Mouse (Mus musculus) cerebellum, postnatal 14 days (tissue): Measurements from ENCODE around the gene Usp10.

ENCODE experiments used
- DNase-seq, 2 experiments: peaks; one replicate each; pipeline ENCODE4 v3.0.0; 2021; ENCODE audit warnings: mixed read lengths in 2 of 2

Usp10 gene

DNA sequence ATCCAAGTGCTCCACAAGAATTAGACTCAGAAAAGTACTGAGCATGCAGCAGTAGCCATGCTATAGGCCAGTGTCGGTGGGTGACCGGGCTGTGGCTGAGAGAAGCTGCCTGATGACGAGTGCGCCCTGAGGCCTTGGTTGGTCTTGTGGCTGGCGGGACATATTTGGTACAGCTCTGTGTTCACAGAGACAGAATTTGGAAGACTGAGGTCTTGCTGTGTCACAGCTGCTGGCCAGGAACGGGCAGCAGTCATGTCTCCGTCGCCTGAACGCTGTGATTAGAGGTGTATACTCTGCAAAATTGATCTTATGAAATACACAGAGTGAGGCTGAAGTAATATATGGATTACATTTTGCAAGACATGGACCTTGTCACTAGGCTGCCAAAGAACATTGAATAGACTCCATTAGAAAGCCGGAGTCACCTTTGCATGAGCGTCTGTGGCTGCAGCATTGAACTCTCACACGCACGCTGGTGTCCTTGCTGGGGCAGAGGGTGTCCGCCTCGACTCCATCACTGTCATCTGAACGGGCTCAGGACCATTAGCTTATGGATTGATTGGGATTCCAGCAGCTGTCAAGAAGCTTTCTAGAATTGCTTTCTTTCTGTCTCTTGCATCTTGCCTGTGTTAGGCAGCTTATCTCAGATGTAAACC lies 6.2 kb downstream of the Usp10 start:
- DNase-seq: no peak

GRCm38 (mm10) chr8:119917415-119917814 lies 7.3 kb downstream of the Usp10 start:
- DNase-seq: no peak

DNA sequence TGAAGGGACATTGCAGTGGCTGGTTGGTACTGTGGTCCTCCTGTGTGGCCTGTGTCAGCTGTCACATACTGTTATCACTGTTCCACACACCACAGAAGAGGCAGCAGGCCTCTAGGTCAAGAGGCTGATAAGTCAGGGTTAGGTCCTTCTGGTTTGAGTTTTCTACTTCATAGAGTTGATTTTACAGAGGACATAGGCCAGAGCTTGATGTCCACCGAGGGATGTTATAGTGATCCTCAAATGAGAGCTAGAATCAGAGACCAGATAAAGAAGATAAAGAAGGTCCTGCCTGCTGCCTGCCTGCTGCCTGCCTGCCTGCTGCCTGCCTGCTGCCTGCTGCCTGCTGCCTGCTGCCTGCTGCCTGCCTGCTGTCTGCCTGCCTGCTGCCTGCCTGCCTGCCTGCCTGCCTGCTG lies 8.0 kb downstream of the Usp10 start:
- no peak for DNase-seq

DNA sequence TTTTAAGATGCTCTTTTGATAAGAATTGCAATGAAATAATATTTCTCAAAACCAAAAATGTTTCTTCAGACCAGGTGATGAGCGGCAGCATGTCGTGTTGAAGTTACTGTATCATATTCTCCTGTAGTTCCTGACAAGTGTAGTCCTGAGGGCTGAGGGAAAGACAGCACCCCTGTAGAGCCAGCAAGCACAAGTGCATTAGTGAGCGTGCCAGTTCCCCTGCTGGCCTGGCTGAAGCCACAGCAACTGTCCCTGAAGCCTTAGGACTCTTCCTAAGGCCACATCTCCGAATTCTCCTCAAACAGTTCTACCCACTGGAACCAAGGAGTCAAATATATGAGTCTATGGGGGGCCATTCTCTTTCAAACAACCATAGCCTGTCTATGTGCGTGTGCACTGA lies 13.1 kb downstream of the Usp10 start:
- DNase-seq: peak in 1 of 2 experiments; percentile 38

DNA sequence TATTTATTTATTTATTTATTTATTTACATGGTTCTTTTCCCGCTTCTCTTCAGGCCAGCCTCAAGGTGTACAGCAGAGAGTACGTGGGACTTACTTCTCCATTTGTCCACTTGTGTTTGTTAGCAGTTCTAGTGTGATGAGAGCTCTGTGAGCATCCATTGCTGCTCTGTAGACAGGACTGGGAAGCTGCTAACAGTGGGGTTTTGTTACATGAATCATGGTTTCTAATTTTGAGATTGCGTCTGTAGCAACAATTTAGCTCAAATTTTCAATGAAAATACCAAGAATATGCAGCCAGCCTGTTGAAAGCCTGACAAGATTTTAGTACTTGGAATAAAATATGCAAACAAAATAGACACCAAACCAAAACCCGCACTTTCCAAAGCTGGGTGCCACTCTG lies 15.3 kb downstream of the Usp10 start:
- no peak for DNase-seq

DNA sequence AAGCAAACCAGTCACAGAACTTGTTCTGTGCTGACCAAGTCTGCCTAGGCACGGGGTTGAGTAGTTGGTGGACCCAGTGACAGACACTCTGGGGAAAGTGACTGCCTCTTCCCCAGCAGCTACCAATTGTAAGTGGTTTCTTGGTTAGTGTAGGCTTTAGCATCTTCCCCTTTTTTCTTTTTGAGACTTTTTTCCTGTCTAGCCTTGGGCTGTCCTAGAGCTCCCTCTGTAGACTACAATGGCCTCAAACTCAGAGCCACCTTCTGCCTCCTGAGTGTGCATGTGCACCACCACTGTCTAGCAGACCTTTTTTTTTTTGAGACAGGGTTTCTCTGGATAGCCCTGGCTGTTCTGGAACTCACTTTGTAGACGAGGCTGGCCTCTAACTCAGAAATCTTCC lies 16.3 kb downstream of the Usp10 start:
- no peak for DNase-seq

GRCm38 (mm10) chr8:119927422-119928092 lies 17.4 kb downstream of the Usp10 start:
- peak; percentile 73 to 78 for DNase-seq

- DNase-seq: no peak
Measured at GRCm38 (mm10) chr8:119931317-119931716, 21.2 kb downstream of the Usp10 start.

DNA sequence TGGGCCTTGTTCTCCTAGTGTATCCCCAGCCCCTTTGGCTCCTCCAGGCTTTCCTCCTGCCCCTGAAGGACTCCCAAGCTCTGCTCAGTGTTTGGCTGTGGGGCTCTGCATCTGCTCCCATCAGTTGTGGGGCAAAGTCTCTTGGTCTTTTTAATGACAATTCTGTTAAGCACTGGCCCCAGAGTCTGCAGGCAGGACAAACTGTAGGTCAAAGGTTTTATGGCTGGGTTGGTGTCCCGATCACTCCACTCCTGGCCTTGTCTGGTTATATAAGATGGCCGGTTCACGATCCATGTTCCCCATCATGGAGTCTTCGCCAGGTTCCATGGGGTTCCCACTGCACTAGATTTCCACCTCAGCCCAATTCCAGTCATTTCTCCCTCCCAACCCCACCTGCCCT lies 23.5 kb downstream of the Usp10 start:
- DNase-seq: no peak

DNA sequence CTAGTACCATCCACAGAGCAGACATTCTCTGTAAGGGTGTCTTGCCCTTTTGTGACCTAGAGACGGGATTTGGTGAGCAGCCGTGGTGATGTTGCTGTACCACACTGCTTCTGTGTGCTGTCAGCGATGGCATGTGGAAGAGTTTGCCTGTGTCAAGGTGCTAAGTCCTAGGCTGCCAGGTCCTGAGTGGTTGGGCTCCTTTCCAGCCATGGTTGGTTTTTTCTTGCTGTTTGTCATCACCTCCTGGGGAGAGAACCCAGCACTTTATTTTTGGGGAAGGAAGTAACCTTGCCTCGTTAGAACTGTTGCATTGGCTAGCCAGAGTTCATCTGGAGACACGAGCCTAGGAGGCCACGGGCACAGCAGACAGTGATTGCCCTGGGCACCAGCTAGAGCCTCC lies 25.4 kb downstream of the Usp10 start:
- DNase-seq: no peak

DNA sequence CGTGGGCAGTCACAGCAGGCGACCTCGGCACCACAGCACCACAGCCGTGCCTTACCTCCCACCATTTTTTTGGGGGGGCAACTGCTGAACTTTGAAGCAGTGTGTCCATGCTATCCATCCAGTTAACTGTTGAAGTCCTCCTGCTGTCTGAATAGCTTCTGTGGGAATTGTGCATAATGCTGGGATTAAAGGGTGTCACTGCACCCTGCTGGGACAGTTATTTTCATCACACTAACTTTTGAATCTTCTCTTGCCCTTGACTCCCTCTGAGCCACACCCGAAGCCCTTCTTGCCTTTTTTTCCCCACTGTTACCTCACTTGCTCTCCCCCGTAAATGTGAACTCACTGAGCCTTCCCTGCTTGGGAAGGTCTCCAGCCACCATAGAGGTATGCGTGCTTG lies 28.3 kb downstream of the Usp10 start:
- DNase-seq: no peak

GRCm38 (mm10) chr8:119939336-119939735 lies 29.2 kb downstream of the Usp10 start:
- DNase-seq: no peak

DNA sequence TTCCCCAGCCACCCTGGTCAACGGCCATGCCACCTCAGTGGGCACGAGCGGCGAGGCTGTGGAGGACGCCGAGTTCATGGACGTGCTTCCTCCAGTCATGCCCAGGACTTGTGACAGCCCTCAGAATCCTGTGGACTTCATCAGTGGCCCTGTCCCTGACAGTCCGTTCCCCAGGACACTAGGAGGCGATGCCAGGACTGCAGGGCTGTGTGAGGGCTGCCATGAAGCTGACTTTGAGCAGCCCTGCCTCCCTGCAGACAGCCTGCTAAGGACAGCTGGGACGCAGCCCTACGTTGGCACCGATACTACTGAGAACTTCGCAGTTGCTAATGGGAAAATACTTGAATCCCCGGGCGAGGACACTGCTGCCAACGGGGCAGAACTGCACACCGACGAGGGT lies 31.3 kb downstream of the Usp10 start:
- DNase-seq: peak; percentile 72 to 74

- peak in 1 of 2 experiments; percentile 51 for DNase-seq
Measured at GRCm38 (mm10) chr8:119943616-119944015, 33.5 kb downstream of the Usp10 start.

GRCm38 (mm10) chr8:119944096-119944811 lies 34.1 kb downstream of the Usp10 start:
- DNase-seq: peak; percentile 90 to 91

DNA sequence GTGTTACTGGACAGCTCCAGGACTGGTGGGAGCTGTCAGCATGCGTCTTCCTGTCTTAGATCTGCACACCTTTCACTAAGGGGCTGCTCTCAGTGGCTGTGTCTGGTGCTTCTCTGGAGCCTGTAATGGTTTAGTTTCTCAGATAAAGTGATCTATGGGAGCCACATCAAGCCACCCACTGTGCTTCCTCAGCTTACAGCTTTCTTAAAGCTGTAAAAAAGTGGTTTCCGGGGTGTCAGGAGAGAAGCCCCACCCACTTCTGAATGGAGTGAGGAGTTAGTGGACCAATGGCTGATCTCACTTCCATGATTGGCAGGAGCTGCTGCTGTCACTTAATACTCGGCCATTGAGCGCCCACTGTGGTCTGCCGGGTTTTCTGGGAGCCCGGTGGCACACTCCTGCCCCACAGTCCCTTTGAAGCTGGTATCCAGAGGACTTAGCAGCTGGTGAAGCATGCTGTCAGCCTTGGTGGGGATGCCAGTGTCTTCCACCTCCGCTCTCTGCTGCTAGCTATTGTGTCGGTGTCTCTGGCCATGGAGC lies 36.2 kb downstream of the Usp10 start:
- DNase-seq: no peak

GRCm38 (mm10) chr8:119947653-119948052 lies 37.5 kb downstream of the Usp10 start:
- no peak for DNase-seq

DNA sequence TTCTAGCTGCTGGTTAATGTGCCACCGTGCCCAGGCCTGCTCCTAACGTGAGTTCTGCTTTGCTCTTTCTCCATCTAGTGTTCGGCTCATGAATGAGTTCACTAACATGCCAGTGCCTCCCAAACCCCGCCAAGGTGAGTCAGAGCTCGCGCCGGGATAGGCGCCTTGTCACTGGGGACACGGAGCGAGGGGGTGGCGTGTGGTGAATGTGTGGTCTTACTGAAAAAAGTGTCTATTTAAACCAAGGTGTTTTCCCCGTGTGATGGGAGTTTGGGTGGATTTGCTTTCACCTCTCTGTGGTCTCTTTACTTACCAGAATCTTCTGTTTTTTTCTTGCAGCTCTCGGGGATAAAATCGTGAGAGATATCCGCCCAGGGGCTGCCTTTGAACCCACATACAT lies 38.2 kb downstream of the Usp10 start:
- DNase-seq: no peak

GRCm38 (mm10) chr8:119952282-119952681 lies 42.1 kb downstream of the Usp10 start:
- DNase-seq: no peak

DNA sequence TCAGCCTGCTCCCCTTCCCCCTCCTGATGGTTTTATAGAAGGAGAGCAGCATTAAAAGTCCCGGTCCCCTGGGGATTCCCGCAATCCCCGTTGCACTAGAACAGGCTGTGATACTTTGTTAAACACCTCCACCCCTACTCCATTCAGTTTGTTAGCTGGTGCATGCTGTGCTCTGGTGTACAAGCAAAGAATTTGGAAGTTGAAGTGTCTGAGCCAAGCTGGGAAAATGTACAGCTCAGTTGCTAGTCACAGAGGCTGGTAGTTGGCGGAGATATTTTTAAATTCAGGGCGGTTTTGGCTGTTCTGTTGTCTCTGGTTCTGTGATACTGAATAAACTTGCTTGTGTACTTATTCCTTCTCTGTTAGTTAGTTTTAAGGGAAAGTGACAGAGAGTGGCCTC lies 42.6 kb downstream of the Usp10 start:
- no peak for DNase-seq

GRCm38 (mm10) chr8:119955333-119955732 lies 45.2 kb downstream of the Usp10 start:
- DNase-seq: no peak

DNA sequence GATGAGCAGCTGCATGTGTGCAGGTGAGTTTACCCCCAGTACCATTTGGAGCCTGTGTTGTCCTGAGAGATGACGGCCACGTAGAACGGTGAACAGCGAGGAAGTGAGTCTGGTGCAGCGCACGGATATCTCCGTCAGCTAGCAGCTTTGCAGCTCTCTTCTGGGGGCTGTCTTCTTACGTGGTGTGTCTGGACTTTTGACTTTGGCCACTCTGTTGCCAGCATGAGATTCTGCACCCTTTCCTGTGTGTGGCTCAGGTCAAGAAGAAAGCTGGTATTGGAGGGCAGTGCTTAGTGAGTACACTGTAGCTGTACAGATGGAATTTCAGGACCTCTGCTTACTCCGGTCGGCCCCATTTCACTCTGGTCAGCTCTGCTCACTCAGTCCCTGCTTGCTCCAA lies 47.9 kb downstream of the Usp10 start:
- DNase-seq: no peak

GRCm38 (mm10) chr8:119960531-119961104 lies 50.5 kb downstream of the Usp10 start:
- DNase-seq: peak; percentile 85 to 88
